Mouse (Mus musculus) NIH3T3 (cell line): Measurements from ENCODE around the gene Nudt3.

Experiments
- DNase-seq: peaks from one replicate; pipeline ENCODE4 v3.0.0-alpha.2; 2012; ENCODE audit warnings: low read depth

Gene Nudt3

GRCm38 (mm10) chr17:27564391-27565162 lies 58.7 kb downstream of the Nudt3 start:
- peak; percentile 31 for DNase-seq

- DNase-seq = peak; percentile 36
These were observed 59.5 kb downstream of the Nudt3 start for GRCm38 (mm10) chr17:27563771-27564244.

DNA sequence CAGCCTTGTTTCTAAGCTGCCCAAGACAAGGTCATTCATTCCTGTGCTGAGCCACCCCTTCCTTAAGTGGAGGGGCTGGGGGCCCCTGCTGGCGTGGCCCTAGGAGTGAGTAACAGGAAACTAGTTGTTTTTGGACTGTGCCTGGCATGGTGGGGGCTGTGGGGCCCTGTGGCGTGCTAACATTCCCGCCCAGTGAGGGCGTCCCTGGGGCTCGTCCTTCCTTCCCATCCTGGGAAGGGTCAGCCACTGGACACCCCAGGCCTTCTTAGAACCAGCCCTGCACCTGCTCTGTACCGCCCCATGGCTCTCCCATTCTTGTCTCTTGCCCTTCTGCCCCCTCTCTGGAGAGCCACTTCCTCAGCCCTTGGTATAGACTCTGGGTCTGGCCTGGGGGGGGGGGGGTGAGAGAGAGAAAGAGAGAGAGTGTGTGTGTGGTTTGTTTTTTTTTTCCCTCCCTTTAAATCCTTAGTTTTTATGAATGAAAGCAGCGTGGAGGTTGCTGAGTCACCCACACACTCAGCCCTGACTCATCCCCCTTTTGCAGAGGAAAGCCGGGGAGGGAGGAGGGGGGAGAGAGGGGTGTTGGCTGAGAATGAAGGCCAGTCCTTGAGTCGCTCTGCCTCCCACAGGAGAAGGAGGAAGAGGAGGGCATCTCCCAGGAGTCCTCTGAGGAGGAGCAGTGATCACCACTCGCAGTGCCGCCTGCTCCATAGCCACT lies 61.3 kb downstream of the Nudt3 start:
- peak; percentile 95 for DNase-seq

DNA sequence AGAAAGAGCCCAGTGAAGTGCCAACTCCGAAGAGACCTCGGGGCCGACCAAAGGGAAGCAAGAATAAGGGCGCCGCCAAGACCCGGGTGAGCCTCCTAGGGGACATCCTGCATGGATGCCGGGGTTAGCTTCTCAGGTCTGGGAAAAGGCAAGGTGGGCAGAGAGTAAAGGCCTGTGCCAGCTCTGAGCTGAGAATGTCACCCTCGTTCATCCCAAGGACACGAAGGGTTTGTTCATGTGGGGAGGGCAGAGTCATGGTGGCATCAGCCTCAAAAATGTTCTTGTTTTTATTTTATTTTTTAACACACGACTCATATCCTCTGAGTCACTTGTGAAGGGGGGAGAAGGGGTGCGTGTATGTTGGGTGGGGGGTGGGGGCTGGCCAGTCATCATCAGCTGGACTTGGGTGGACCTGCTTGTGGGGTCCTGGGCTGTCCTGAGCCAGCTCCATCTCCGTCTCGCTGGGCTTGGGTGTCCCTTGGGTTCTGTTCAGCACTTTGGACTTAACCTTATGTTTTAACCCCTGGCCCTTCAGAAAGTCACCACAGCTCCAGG lies 62.3 kb downstream of the Nudt3 start:
- DNase-seq = peak; percentile 59

- peak; percentile 24 for DNase-seq
These were observed 63.7 kb downstream of the Nudt3 start for GRCm38 (mm10) chr17:27559596-27559995.

GRCm38 (mm10) chr17:27558845-27559244 lies 64.5 kb downstream of the Nudt3 start:
- DNase-seq = peak; percentile 48

GRCm38 (mm10) chr17:27557927-27558661 lies 65.2 kb downstream of the Nudt3 start:
- DNase-seq = peak; percentile 33

- peak; percentile 81 for DNase-seq
These were observed 65.9 kb downstream of the Nudt3 start for GRCm38 (mm10) chr17:27557181-27557926.

- DNase-seq = peak; percentile 94
These were observed 66.8 kb downstream of the Nudt3 start, which contains the start of gene Hmga1 for GRCm38 (mm10) chr17:27556315-27557011. TSS of gene Hmga1 (plus strand) at chr17:27556497.

GRCm38 (mm10) chr17:27555512-27556172 lies 67.7 kb downstream of the Nudt3 start:
- peak; percentile 90 for DNase-seq

GRCm38 (mm10) chr17:27555075-27555511 lies 68.2 kb downstream of the Nudt3 start:
- DNase-seq = peak; percentile 80

GRCm38 (mm10) chr17:27554062-27554960 lies 69.0 kb downstream of the Nudt3 start:
- no peak for DNase-seq

DNA sequence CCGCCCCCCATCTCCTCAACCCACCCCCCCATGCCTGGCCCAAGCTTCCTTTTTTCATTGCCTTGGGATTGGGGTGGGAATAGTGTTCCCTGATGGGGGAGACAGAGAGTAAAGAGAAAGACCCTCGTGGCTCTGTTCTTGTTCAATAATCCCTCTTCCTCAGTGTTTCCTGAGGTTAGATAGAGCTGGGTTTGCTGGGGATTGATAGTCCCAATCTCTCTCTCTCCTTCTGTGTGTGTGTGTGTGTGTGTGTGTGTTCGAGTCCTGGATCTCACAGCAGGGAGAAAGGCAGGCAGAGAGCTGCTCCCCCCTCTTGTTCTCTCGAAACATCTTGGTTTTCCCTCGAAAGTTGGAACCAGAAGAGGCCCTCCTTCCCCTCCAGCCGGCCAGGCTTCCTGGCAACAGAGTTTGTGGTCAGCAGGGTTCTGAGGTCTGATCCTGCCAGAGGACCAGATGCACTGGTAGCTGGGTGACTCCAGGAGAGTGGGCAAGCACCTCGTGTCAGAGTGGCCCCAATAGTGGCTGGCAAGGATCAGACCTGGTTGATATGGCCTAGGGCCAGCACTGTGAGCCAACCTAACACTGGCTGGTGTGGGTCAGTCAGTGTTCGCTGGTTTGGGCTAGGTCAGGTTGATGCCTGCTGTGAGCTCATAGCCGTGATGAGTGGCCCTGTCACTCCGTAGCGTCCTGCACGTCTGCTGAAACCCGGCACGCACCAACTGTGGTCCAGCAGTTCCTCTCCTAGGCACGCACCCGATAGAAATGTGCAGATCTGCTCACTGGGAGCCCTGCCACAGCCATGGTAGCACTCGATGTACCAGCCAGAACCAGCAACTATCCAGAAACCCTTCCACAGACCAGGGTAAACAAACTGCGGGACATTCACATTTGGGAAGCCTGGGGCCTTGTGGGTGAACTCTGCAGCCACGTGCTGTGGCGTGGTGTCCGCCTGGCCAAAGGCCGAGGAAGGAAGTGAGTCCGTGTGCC lies 70.8 kb downstream of the Nudt3 start:
- DNase-seq = peak; percentile 78

- DNase-seq = no peak
These were observed 71.8 kb downstream of the Nudt3 start for GRCm38 (mm10) chr17:27551393-27551940.

- DNase-seq = no peak
These were observed 74.1 kb downstream of the Nudt3 start for GRCm38 (mm10) chr17:27549234-27549633.

DNA sequence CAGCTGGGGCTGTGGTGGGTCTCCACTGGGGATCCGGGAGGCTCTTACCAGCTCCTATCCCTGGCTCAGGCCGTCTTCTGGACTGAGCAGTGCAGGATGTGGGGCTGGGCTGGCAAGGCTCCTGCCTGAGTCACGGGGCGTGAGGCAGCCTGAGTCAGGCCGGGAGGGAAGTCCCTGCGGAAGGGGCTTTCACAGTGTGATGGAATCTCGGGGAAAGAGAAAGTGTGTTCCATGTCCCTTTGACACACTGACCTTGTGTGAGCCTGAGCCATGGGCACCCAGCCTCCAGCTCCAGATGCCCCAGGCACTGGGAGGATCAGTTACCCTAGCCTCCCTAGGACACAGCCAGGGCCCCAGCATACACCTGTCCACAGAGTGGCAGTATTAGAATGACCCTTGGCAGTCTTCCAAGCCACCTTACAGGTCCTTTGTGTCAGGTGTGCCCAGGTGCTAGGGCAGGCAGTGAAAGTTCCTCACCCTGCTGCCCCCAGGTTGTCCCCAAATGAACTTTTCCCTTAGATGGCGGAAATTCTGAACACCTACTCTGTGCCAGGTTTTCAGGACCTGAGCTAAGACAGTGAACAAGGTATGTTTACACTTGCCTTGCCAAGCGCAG lies 75.9 kb downstream of the Nudt3 start:
- peak; percentile 97 for DNase-seq

DNA sequence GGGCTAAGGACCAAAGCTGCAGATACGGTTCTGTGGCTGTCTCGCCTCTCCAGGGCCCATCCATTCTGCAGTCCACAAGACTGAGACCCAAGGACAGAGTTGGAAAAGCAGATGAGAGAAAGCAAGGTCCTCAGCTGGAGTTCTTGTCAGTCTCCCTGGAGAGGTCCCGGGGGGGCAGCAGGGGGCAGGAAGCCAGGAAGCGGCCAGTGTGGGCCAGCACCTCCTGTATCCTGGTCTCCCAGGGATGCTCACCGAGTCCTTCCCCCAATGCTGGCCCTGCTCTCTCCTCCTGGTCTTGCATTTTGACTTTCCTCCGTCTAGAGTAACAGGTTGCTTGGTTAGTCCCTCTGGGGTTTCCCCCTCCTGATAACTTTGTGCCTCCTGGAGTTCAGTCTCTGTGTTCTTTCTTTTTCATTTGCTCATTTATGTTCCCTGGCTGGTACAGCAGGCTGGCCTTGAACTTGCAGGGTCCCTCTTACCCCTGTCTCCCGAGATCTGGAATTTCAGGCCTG lies 76.7 kb downstream of the Nudt3 start:
- DNase-seq = peak; percentile 57
